Mouse (Mus musculus) embryonic fibroblast, embryonic 13.5 days (primary cell): ENCODE results near the gene Aldh8a1.

Experiments
- CTCF ChIP-seq: IDR thresholded peaks from 2 replicates; pipeline ENCODE4 v1.5.1; 2011; ENCODE audit warnings: mild to moderate bottlenecking, control low read depth, low read length, moderate library complexity, borderline replicate concordance; ENCODE audit not compliant: insufficient read depth
- POLR2A ChIP-seq: IDR thresholded peaks from 2 replicates; pipeline ENCODE4 v1.6.1; 2011; ENCODE audit warnings: low read depth, mild to moderate bottlenecking, control low read depth, low read length, moderate library complexity

DNA sequence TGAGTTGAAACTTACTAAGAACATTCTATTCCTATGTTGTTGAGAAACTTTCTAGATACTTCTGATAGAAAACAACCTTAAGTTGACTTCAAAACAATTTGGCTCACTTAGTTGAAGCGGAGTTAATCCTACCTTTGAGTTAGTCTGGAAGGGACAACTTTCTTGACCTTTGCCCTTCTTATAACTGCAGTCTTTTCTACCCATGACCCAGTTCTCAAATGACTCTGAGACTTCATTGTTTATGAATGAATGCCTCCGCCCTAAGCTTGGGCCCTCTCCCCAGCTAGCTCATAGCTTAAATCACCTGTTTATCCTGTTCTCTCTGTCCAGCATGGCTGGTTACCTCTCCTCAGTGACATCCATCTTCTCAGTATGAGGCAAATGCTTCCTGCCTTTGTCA is 7.5 kb upstream of the Aldh8a1 start:
- TF ChIP-seq POLR2A, result no peak
- no peak for TF ChIP-seq CTCF
